Mouse (Mus musculus): Measurements from ENCODE around the gene Nfasc. TPM values are rescaled to one million over a fixed set of nuclear protein-coding genes. Genes with fewer than 3 reads are reported as not detected.
A peak's percentile ranks its signal among the peaks of the same experiment; 100 is the strongest.

Nfasc gene
- polyA plus RNA-seq, 1 experiment from 2014 or later = 25.5 TPM

GRCm38 (mm10) chr1:132595741-132596140, 145.9 kb downstream of the Nfasc start:
- H3K27me3 ChIP-seq (ENCODE audit: control insufficient read depth, insufficient read depth, low read length) = no peaks in the 10 kb centered on the region
- no peak overlapping the region for H3K9ac ChIP-seq (ENCODE audit: low read length)
- DNase-seq (ENCODE audit: low spot score) (no peak), ATAC-seq (ENCODE audit: insufficient read depth, low FRiP score, low TSS enrichment) (no peak)
- H3K4me3 ChIP-seq (ENCODE audit: low read depth, low read length) = no peak overlapping the region
- WGBS = 45% methylated on average over 6 of the region's 6 CpGs
- H3K4me2 ChIP-seq (ENCODE audit: low read depth) = no peak overlapping the region
- H3K36me3 ChIP-seq (ENCODE audit: control insufficient read depth, insufficient read depth, low read length) = no peaks in the 10 kb centered on the region
- no peaks in the 10 kb centered on the region for H3K9me3 ChIP-seq (ENCODE audit: control insufficient read depth, low read length)
- no peak overlapping the region for H3K27ac ChIP-seq (ENCODE audit: low read depth, low read length)
- H3K4me1 ChIP-seq (ENCODE audit: control insufficient read depth, insufficient read depth, low read length) = no peaks in the 10 kb centered on the region

DNA sequence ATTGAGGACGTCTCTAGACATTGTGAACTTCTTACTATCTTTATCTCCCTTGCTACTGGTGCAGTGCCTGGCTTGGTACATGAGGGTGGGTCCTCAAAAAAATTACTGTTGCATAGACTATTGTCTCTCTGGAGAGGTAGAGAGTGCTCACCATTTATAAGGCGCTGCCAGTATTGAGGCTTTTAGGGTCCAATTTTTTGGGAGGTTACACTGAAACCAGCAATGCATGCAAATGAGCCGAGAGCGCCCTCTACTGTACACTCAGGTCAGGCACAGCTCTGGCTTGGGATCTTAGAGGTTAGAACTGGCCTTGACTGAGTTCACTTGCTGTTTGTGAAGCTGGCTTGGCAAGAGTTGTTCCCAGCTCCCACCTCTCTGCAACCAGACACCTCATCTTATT, 147.0 kb downstream of the Nfasc start:
- no peak overlapping the region for H3K27ac ChIP-seq (ENCODE audit: low read depth, low read length)
- no peaks in the 10 kb centered on the region for H3K4me1 ChIP-seq (ENCODE audit: control insufficient read depth, insufficient read depth, low read length)
- 17% methylated on average over 4 of the region's 4 CpGs for WGBS
- DNase-seq (ENCODE audit: low spot score) (peak; percentile 83), ATAC-seq (ENCODE audit: insufficient read depth, low FRiP score, low TSS enrichment) (peak; percentile 53; the same call in 1 of the 2 replicates)
- H3K4me2 ChIP-seq (ENCODE audit: low read depth) = no peak overlapping the region
- no peaks in the 10 kb centered on the region for H3K36me3 ChIP-seq (ENCODE audit: control insufficient read depth, insufficient read depth, low read length)
- H3K9me3 ChIP-seq (ENCODE audit: control insufficient read depth, low read length) = no peaks in the 10 kb centered on the region
- H3K27me3 ChIP-seq (ENCODE audit: control insufficient read depth, insufficient read depth, low read length) = no peaks in the 10 kb centered on the region
- no peak overlapping the region for H3K4me3 ChIP-seq (ENCODE audit: low read depth, low read length)
- H3K9ac ChIP-seq (ENCODE audit: low read length) = no peak overlapping the region

DNA sequence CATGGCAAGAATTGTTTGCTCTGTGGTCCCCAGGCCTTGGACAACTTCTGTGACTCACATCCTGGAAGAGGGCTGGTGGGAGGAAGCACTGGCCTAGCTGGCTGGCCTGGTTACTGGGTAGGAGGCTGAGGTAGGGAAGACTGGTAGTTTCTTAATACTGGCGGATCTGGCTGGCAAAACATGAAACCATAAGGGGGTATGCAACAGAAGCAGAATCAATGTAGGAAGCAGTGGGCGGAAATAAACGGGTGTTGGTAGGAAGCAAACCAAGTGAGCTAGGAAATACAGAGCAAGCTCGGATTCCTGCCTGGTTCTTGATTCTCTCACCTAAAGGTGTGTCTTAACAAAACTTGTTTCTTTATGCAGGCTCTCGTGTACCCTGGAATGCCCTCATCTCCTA, 149.5 kb downstream of the Nfasc start:
- Histone ChIP-seq H3K4me1 (ENCODE audit: control insufficient read depth, insufficient read depth, low read length) (no peaks in the 10 kb centered on the region), H3K36me3 (ENCODE audit: control insufficient read depth, insufficient read depth, low read length) (no peaks in the 10 kb centered on the region), H3K9ac (ENCODE audit: low read length) (no peak overlapping the region), H3K27me3 (ENCODE audit: control insufficient read depth, insufficient read depth, low read length) (no peaks in the 10 kb centered on the region), H3K27ac (ENCODE audit: low read depth, low read length) (no peak overlapping the region), H3K9me3 (ENCODE audit: control insufficient read depth, low read length) (no peaks in the 10 kb centered on the region), H3K4me2 (ENCODE audit: low read depth) (no peak overlapping the region), H3K4me3 (ENCODE audit: low read depth, low read length) (no peak overlapping the region)
- ATAC-seq (ENCODE audit: insufficient read depth, low FRiP score, low TSS enrichment) (no peak), DNase-seq (ENCODE audit: low spot score) (no peak)
- 85% methylated on average over 5 of the region's 5 CpGs for WGBS

- Histone ChIP-seq H3K4me3 (ENCODE audit: low read depth, low read length) (no peak overlapping the region), H3K9me3 (ENCODE audit: control insufficient read depth, low read length) (no peaks in the 10 kb centered on the region), H3K36me3 (ENCODE audit: control insufficient read depth, insufficient read depth, low read length) (no peaks in the 10 kb centered on the region), H3K4me1 (ENCODE audit: control insufficient read depth, insufficient read depth, low read length) (peaks cover 4% of the 10 kb centered on the region; the same call in 1 of the 2 replicates), H3K9ac (ENCODE audit: low read length) (no peak overlapping the region), H3K4me2 (ENCODE audit: low read depth) (no peak overlapping the region), H3K27ac (ENCODE audit: low read depth, low read length) (no peak overlapping the region), H3K27me3 (ENCODE audit: control insufficient read depth, insufficient read depth, low read length) (no peaks in the 10 kb centered on the region)
- DNase-seq (ENCODE audit: low spot score) = no peak
- no peak for ATAC-seq (ENCODE audit: insufficient read depth, low FRiP score, low TSS enrichment)
- 83% methylated on average over 11 of the region's 11 CpGs for WGBS
Observed at GRCm38 (mm10) chr1:132591399-132591930, 150.1 kb downstream of the Nfasc start.

GRCm38 (mm10) chr1:132586679-132587201, 154.9 kb downstream of the Nfasc start:
- ATAC-seq (ENCODE audit: insufficient read depth, low FRiP score, low TSS enrichment) = no peak
- Histone ChIP-seq H3K4me3 (ENCODE audit: low read depth, low read length) (no peak overlapping the region), H3K27me3 (ENCODE audit: control insufficient read depth, insufficient read depth, low read length) (no peaks in the 10 kb centered on the region), H3K36me3 (ENCODE audit: control insufficient read depth, insufficient read depth, low read length) (no peaks in the 10 kb centered on the region), H3K27ac (ENCODE audit: low read depth, low read length) (no peak overlapping the region), H3K9me3 (ENCODE audit: control insufficient read depth, low read length) (no peaks in the 10 kb centered on the region), H3K4me2 (ENCODE audit: low read depth) (no peak overlapping the region), H3K4me1 (ENCODE audit: control insufficient read depth, insufficient read depth, low read length) (peaks cover 17% of the 10 kb centered on the region), H3K9ac (ENCODE audit: low read length) (no peak overlapping the region)
- DNase-seq (ENCODE audit: low spot score) = no peak
- 52% methylated on average over 15 of the region's 15 CpGs for WGBS

GRCm38 (mm10) chr1:132585376-132585775, 156.2 kb downstream of the Nfasc start:
- WGBS = 58% methylated on average over 4 of the region's 4 CpGs
- no peak overlapping the region for H3K4me2 ChIP-seq (ENCODE audit: low read depth)
- H3K27ac ChIP-seq (ENCODE audit: low read depth, low read length) = no peak overlapping the region
- no peak overlapping the region for H3K4me3 ChIP-seq (ENCODE audit: low read depth, low read length)
- no peak for ATAC-seq (ENCODE audit: insufficient read depth, low FRiP score, low TSS enrichment)
- no peak overlapping the region for H3K9ac ChIP-seq (ENCODE audit: low read length)
- H3K9me3 ChIP-seq (ENCODE audit: control insufficient read depth, low read length) = no peaks in the 10 kb centered on the region
- H3K36me3 ChIP-seq (ENCODE audit: control insufficient read depth, insufficient read depth, low read length) = no peaks in the 10 kb centered on the region
- DNase-seq (ENCODE audit: low spot score) = no peak
- no peaks in the 10 kb centered on the region for H3K27me3 ChIP-seq (ENCODE audit: control insufficient read depth, insufficient read depth, low read length)
- H3K4me1 ChIP-seq (ENCODE audit: control insufficient read depth, insufficient read depth, low read length) = peaks cover 23% of the 10 kb centered on the region

DNA sequence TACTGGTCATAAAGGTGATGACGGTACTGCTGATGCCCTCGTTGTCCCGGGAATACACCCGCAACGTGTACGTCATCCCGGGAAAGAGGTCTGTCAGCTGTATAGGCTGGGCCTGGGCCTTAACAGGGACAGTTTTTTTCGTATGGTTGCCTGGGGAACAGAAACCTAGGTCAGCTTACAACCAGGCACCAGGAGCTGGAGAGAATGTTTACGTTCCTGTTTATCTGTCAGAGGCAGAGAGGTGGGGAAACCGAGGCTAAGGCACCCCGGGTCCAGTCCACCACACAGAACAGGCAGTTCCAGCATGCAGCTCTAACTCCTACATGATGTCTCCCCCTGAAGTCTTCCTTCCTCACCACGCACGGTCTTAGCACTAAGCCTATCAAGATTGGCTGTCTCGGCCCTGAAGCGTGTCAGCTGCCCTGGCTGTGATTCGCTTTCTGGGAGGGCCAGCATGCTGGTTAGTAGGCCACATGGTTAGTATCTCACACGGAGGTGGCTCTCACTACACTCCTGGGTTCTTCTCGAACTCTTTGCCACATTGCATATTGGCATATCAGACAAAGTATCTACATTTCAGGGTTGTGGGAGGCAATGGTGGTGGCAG, 158.5 kb downstream of the Nfasc start:
- Histone ChIP-seq H3K27ac (ENCODE audit: low read depth, low read length) (no peak overlapping the region), H3K4me1 (ENCODE audit: control insufficient read depth, insufficient read depth, low read length) (peaks cover 26% of the 10 kb centered on the region), H3K9ac (ENCODE audit: low read length) (no peak overlapping the region), H3K27me3 (ENCODE audit: control insufficient read depth, insufficient read depth, low read length) (no peaks in the 10 kb centered on the region), H3K36me3 (ENCODE audit: control insufficient read depth, insufficient read depth, low read length) (no peaks in the 10 kb centered on the region), H3K4me3 (ENCODE audit: low read depth, low read length) (no peak overlapping the region), H3K9me3 (ENCODE audit: control insufficient read depth, low read length) (no peaks in the 10 kb centered on the region), H3K4me2 (ENCODE audit: low read depth) (no peak overlapping the region)
- DNase-seq (ENCODE audit: low spot score) = no peak
- 87% methylated on average over 18 of the region's 18 CpGs for WGBS
- no peak for ATAC-seq (ENCODE audit: insufficient read depth, low FRiP score, low TSS enrichment)

DNA sequence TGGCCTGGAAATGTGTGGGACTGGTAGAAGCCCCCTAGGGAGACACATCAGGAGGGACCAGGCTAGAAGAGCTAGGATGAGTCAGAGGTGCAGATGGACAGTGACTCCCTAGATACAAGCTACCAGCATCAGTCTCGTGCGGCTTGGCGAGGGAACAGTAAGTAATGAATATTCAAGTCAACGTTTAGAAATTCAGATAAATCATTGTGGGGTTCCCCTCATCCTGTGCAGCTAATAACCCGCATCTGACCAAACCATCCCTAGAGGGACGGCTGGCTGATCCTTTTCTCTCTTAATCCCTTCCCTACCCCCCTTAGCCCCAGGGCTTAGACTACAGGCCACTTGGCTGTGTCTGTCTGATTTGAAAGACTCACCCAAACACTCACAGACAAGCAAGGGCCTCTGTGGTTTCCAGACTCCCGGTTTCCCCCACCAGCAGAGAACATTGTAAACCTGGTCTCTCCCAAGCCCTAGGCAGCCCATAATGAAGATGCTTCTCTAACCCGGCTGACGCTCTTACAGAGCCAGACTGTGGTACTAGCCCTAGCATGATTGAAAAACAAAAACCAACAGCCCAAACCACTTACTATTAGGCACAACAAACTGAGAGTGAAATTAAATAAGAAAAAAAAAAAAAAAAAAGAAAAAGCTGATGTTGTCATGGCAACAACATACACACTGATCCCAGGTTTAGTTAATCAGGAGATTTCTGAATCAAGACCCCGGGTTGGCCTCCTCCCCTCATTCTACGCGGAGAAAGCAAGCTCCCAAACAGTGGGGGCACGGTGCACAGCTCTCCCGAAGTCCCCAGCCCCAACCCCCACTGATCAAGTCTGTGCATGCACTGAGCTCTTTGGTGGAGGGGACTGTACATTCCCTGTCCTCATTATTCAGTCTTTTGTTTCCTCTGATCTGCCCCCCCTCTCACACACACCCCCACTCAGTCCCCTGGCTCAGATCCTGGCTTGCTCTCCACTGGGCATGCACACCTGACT, 159.5 kb downstream of the Nfasc start:
- Histone ChIP-seq H3K4me3 (ENCODE audit: low read depth, low read length) (no peak overlapping the region), H3K4me1 (ENCODE audit: control insufficient read depth, insufficient read depth, low read length) (peaks cover 26% of the 10 kb centered on the region), H3K4me2 (ENCODE audit: low read depth) (no peak overlapping the region), H3K36me3 (ENCODE audit: control insufficient read depth, insufficient read depth, low read length) (no peaks in the 10 kb centered on the region), H3K9ac (ENCODE audit: low read length) (no peak overlapping the region), H3K9me3 (ENCODE audit: control insufficient read depth, low read length) (no peaks in the 10 kb centered on the region), H3K27ac (ENCODE audit: low read depth, low read length) (peak overlapping the region; percentile 73), H3K27me3 (ENCODE audit: control insufficient read depth, insufficient read depth, low read length) (no peaks in the 10 kb centered on the region)
- WGBS = 61% methylated on average over 14 of the region's 14 CpGs
- DNase-seq (ENCODE audit: low spot score) (peak; percentile 53), ATAC-seq (ENCODE audit: insufficient read depth, low FRiP score, low TSS enrichment) (peak; percentile 51)
